Mouse (Mus musculus): ENCODE results near the gene Tmem33.

DNA sequence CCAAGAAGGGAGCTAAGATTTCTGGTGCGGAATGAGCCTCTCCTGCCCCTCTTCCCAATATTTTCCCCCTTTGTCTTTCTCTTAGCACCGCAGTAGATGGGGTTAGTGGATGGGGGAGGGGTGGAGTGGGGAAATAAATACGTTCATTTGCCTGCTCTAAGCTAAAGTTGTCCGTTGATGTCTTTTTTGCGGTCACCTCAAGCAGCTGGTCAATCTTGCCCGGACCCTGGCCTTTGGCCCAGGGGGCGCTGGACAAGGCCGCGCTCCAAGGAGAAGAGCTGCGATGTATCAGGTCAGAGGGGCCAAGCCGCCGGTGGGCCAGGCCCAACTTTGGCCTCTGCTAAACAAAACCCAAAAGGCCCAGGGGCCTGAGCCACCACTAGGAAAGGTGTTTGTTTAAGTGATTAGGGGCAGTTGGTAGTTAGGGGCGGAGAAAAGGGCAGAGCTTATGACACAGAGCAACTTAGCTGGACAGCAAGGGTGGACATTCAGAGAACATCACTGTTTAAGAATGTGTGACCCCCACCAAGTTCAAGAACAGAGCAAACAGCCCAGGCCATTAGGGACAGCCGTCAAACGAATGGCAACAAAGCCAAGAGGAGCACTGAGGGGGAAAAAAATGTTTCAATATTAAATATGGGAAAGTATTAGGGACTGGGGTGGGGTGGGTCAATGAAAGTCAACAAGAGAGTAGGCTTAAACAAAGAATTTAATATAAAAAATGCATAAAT lies 36.8 kb upstream of the Tmem33 start:
- TF ChIP-seq CTCF (IDR thresholded peaks at IDR 0.05; ENCODE audit: control insufficient read depth, insufficient read depth, insufficient replicate concordance, low read depth, low read length) (no peak), POLR2A (IDR thresholded peaks at IDR 0.05; ENCODE audit: control insufficient read depth, low read depth, low read length) (no peak)

Data from testis, adult 2 months (tissue).